Mouse (Mus musculus): ENCODE measurements around the gene Strip2. TPM values are rescaled to one million over a fixed set of nuclear protein-coding genes. Genes with fewer than 3 reads are reported as not detected.

The Strip2 gene
- polyA plus RNA-seq (2011; ENCODE audit: insufficient read depth, insufficient read length, low replicate concordance, missing spikeins), result 1.5 and 1.6 TPM in 2 replicates

GRCm38 (mm10) chr6:29916530-29917382, at the start of gene Strip2:
Gene Strip2 (plus strand): TSS chr6:29917012.
- no peaks in the 10 kb centered on the region for H3K4me1 ChIP-seq (ENCODE audit: control insufficient read depth, insufficient read depth, low read length)
- no peak within 1 kb of the TSS; the same call in 1 of the 2 replicates for H3K27ac ChIP-seq (ENCODE audit: control insufficient read depth, insufficient read depth, low read depth, low read length, poor library complexity)
- WGBS, result under 1% methylated on average over 67 of the region's 67 CpGs
- TF ChIP-seq CTCF (IDR thresholded peaks at IDR 0.05; ENCODE audit: control insufficient read depth, insufficient read depth, low read length) (no peak), POLR2A (IDR thresholded peaks at IDR 0.05; ENCODE audit: borderline replicate concordance, control insufficient read depth, low read depth, low read length) (no peak; the same call in 1 of the 2 replicates)
- H3K4me3 ChIP-seq (replicated peaks; ENCODE audit: control insufficient read depth, low read depth, low read length), result peak within 1 kb of the TSS; percentile 70

- whole genome bisulfite sequencing, result 96% methylated on average over 2 of the region's 2 CpGs
- Histone ChIP-seq H3K4me1 (ENCODE audit: control insufficient read depth, insufficient read depth, low read length) (no peaks in the 10 kb centered on the region), H3K27ac (ENCODE audit: control insufficient read depth, insufficient read depth, low read depth, low read length, poor library complexity) (no peak overlapping the region), H3K4me3 (replicated peaks; ENCODE audit: control insufficient read depth, low read depth, low read length) (no peak overlapping the region)
- TF ChIP-seq CTCF (IDR thresholded peaks at IDR 0.05; ENCODE audit: control insufficient read depth, insufficient read depth, low read length) (no peak), POLR2A (IDR thresholded peaks at IDR 0.05; ENCODE audit: borderline replicate concordance, control insufficient read depth, low read depth, low read length) (no peak)
These were observed 48.4 kb upstream of the Strip2 start for GRCm38 (mm10) chr6:29868341-29868895.

- WGBS, result 70% methylated on average over 2 of the region's 2 CpGs
- no peak for TF ChIP-seq CTCF (IDR thresholded peaks at IDR 0.05; ENCODE audit: control insufficient read depth, insufficient read depth, low read length)
- no peak for TF ChIP-seq POLR2A (IDR thresholded peaks at IDR 0.05; ENCODE audit: borderline replicate concordance, control insufficient read depth, low read depth, low read length)
- no peak overlapping the region for H3K4me3 ChIP-seq (replicated peaks; ENCODE audit: control insufficient read depth, low read depth, low read length)
- no peaks in the 10 kb centered on the region for H3K4me1 ChIP-seq (ENCODE audit: control insufficient read depth, insufficient read depth, low read length)
- no peak overlapping the region for H3K27ac ChIP-seq (ENCODE audit: control insufficient read depth, insufficient read depth, low read depth, low read length, poor library complexity)
These were observed 43.2 kb upstream of the Strip2 start for GRCm38 (mm10) chr6:29873654-29874053.

GRCm38 (mm10) chr6:29875576-29875975, 41.2 kb upstream of the Strip2 start:
- Histone ChIP-seq H3K4me3 (replicated peaks; ENCODE audit: control insufficient read depth, low read depth, low read length) (no peak overlapping the region), H3K4me1 (ENCODE audit: control insufficient read depth, insufficient read depth, low read length) (no peaks in the 10 kb centered on the region), H3K27ac (ENCODE audit: control insufficient read depth, insufficient read depth, low read depth, low read length, poor library complexity) (no peak overlapping the region)
- 86% methylated on average over 5 of the region's 5 CpGs for WGBS
- TF ChIP-seq POLR2A (IDR thresholded peaks at IDR 0.05; ENCODE audit: borderline replicate concordance, control insufficient read depth, low read depth, low read length) (no peak), CTCF (IDR thresholded peaks at IDR 0.05; ENCODE audit: control insufficient read depth, insufficient read depth, low read length) (no peak)

- WGBS, result 88% methylated on average over 4 of the region's 4 CpGs
- no peak overlapping the region for H3K4me3 ChIP-seq (replicated peaks; ENCODE audit: control insufficient read depth, low read depth, low read length)
- H3K4me1 ChIP-seq (ENCODE audit: control insufficient read depth, insufficient read depth, low read length), result no peaks in the 10 kb centered on the region
- no peak overlapping the region for H3K27ac ChIP-seq (ENCODE audit: control insufficient read depth, insufficient read depth, low read depth, low read length, poor library complexity)
- TF ChIP-seq CTCF (IDR thresholded peaks at IDR 0.05; ENCODE audit: control insufficient read depth, insufficient read depth, low read length) (no peak), POLR2A (IDR thresholded peaks at IDR 0.05; ENCODE audit: borderline replicate concordance, control insufficient read depth, low read depth, low read length) (no peak)
These were observed 40.0 kb upstream of the Strip2 start for GRCm38 (mm10) chr6:29876782-29877181.

GRCm38 (mm10) chr6:29879579-29879978, 37.2 kb upstream of the Strip2 start:
- TF ChIP-seq POLR2A (IDR thresholded peaks at IDR 0.05; ENCODE audit: borderline replicate concordance, control insufficient read depth, low read depth, low read length) (no peak), CTCF (IDR thresholded peaks at IDR 0.05; ENCODE audit: control insufficient read depth, insufficient read depth, low read length) (no peak)
- Histone ChIP-seq H3K4me3 (replicated peaks; ENCODE audit: control insufficient read depth, low read depth, low read length) (no peak overlapping the region), H3K27ac (ENCODE audit: control insufficient read depth, insufficient read depth, low read depth, low read length, poor library complexity) (no peak overlapping the region), H3K4me1 (ENCODE audit: control insufficient read depth, insufficient read depth, low read length) (no peaks in the 10 kb centered on the region)

GRCm38 (mm10) chr6:29880796-29881195, 36.0 kb upstream of the Strip2 start:
- Histone ChIP-seq H3K4me3 (replicated peaks; ENCODE audit: control insufficient read depth, low read depth, low read length) (no peak overlapping the region), H3K27ac (ENCODE audit: control insufficient read depth, insufficient read depth, low read depth, low read length, poor library complexity) (no peak overlapping the region), H3K4me1 (ENCODE audit: control insufficient read depth, insufficient read depth, low read length) (no peaks in the 10 kb centered on the region)
- WGBS, result 79% methylated on average over 3 of the region's 3 CpGs
- TF ChIP-seq POLR2A (IDR thresholded peaks at IDR 0.05; ENCODE audit: borderline replicate concordance, control insufficient read depth, low read depth, low read length) (no peak), CTCF (IDR thresholded peaks at IDR 0.05; ENCODE audit: control insufficient read depth, insufficient read depth, low read length) (no peak)

- no peaks in the 10 kb centered on the region for H3K4me1 ChIP-seq (ENCODE audit: control insufficient read depth, insufficient read depth, low read length)
- no peak overlapping the region for H3K4me3 ChIP-seq (replicated peaks; ENCODE audit: control insufficient read depth, low read depth, low read length)
- no peak overlapping the region for H3K27ac ChIP-seq (ENCODE audit: control insufficient read depth, insufficient read depth, low read depth, low read length, poor library complexity)
- TF ChIP-seq POLR2A (IDR thresholded peaks at IDR 0.05; ENCODE audit: borderline replicate concordance, control insufficient read depth, low read depth, low read length), result no peak
- TF ChIP-seq CTCF (IDR thresholded peaks at IDR 0.05; ENCODE audit: control insufficient read depth, insufficient read depth, low read length), result no peak
- 82% methylated on average over 2 of the region's 2 CpGs for WGBS
These were observed 34.9 kb upstream of the Strip2 start for GRCm38 (mm10) chr6:29881936-29882335.

Measured in bone marrow, adult 2 months (tissue).